Mouse (Mus musculus) midbrain, postnatal 0 days (tissue): Measurements from ENCODE around the gene Myo1b. TPM values are rescaled to one million over a fixed set of nuclear protein-coding genes. Genes with fewer than 3 reads are reported as not detected.
A peak's percentile ranks its signal among the peaks of the same experiment; 100 is the strongest.

Experiments
- ATAC-seq: fragments of 200-750 bp; cut with Nextera tagmentation; 2 replicates; pipeline ENCODE4 v1.8.0; 2017; ENCODE audit warnings: moderate number of reproducible peaks, mild to moderate bottlenecking, moderate TSS enrichment, moderate library complexity; ENCODE audit not compliant: low FRiP score
- DNase-seq: peaks from one replicate; pipeline ENCODE4 v3.0.0-alpha.2; 2015; ENCODE audit warnings: low spot score
- H3K27ac ChIP-seq: fragments of 300-500 bp; sonication (generic); 2 replicates; pipeline ENCODE4 v1.5.1; 2014; ENCODE audit warnings: low read depth, mild to moderate bottlenecking, low read length, mixed read lengths
- H3K27me3 ChIP-seq: fragments of 300-500 bp; sonication (generic); 2 replicates; pipeline ENCODE4 v1.6.1; 2014; ENCODE audit warnings: low read length, control low read depth, mixed read lengths; ENCODE audit not compliant: insufficient read depth
- H3K36me3 ChIP-seq: fragments of 300-500 bp; sonication (generic); 2 replicates; pipeline ENCODE4 v1.6.1; 2014; ENCODE audit warnings: low read length, control low read depth, mixed read lengths; ENCODE audit not compliant: insufficient read depth
- H3K4me1 ChIP-seq: fragments of 300-500 bp; sonication (generic); 2 replicates; pipeline ENCODE4 v1.6.1; 2014; ENCODE audit warnings: mild to moderate bottlenecking, control low read depth, antibody characterized with exemption, low read length, mixed read lengths; ENCODE audit not compliant: insufficient read depth
- H3K4me2 ChIP-seq: fragments of 300-500 bp; sonication (generic); 2 replicates; pipeline ENCODE4 v1.6.1; 2014; ENCODE audit warnings: low read depth, mild to moderate bottlenecking, low read length, mixed read lengths; ENCODE audit not compliant: poor library complexity, severe bottlenecking
- H3K4me3 ChIP-seq: fragments of 300-500 bp; sonication (generic); 2 replicates; pipeline ENCODE4 v1.5.1; 2014; ENCODE audit warnings: low read depth, mild to moderate bottlenecking, low read length, moderate library complexity
- H3K9ac ChIP-seq: fragments of 300-500 bp; sonication (generic); replicated peaks from 2 replicates; pipeline ENCODE4 v1.6.1; 2014; ENCODE audit warnings: mild to moderate bottlenecking, low read length, moderate library complexity, mixed read lengths; ENCODE audit not compliant: poor library complexity, severe bottlenecking
- H3K9me3 ChIP-seq: fragments of 300-500 bp; sonication (generic); 2 replicates; pipeline ENCODE4 v1.6.1; 2016; ENCODE audit warnings: low read length, control low read depth
- CTCF ChIP-seq: IDR thresholded peaks from 2 replicates; pipeline ENCODE4 v1.5.1; 2016; ENCODE audit warnings: antibody characterized with exemption, mild to moderate bottlenecking
- WGBS: fragments of 180-500 bp; shearing (Covaris S2); extraction: QIAGEN DNeasy Blood & Tissue Kit; methylation state at CpG from one replicate; pipeline ENCODE4 v1.1.7; 2014; 5-methylcytosine and 5-hydroxymethylcytosine counted together
- polyA plus RNA-seq: library from polyadenylated mRNA; unstranded; fragments of >200 nt; fragmentation: Nextera tagmentation; extraction: Ambion mirVana; gene quantifications from 2 replicates; pipeline ENCODE4 v1.2.1, GENCODE M21; 2015
- total RNA-seq: library from RNA; depleted of rRNA; stranded (reverse); fragments of >200 nt; gene quantifications from 2 replicates; pipeline ENCODE4 v1.2.3, GENCODE M21; 2014

Myo1b gene
- total and polyA plus RNA-seq, 2 experiments from 2014 or later, result 33.5 to 41.0 TPM

- no peak for ATAC-seq
- Histone ChIP-seq H3K9ac (no peak overlapping the region), H3K4me2 (no peak overlapping the region)
Measured at GRCm38 (mm10) chr1:51798011-51798471, 117.8 kb downstream of the Myo1b start.

DNA sequence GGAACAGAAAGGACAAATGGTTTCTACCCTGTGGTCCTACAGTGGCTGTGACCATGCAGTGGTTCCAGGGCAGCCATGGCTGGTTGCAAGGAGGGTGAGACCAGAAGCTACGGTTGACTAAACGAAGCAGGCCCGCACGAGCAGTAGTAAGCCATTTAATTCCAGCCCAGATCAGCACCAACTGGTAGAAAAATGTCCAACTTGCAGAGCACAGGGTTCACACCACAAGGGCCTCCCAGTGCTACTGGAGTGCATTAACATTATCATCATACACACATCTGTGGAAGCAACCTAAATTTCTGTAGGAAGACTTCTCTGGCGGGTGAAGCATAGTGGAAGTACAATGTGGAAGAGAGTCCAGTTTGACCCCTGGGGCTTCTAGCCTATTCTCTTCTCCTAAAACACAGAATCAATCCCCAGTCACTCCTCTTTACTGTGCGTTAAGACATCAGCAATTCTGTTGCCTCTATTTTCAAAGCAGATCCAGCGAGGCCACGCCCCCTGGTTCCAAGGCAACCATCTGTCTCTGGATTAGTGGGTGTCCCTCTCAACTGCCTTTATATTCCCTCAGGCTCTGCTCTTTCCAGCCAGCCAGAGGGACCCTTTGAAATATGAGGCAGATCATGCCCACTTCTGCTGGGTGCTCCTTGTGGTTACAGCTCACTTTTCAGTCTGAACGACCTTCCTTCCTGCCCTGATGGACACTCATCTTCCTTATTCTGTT lies 120.1 kb downstream of the Myo1b start:
- DNase-seq, result no peak
- 54% methylated on average over 9 of the region's 9 CpGs for WGBS
- H3K4me1 ChIP-seq, result no peaks in the 10 kb centered on the region
- no peaks in the 10 kb centered on the region for H3K27me3 ChIP-seq
- ATAC-seq, result peak; percentile 20; the same call in 1 of the 2 replicates
- no peak overlapping the region for H3K9ac ChIP-seq
- no peak overlapping the region for H3K4me2 ChIP-seq
- H3K36me3 ChIP-seq, result no peaks in the 10 kb centered on the region
- no peak for TF ChIP-seq CTCF
- H3K4me3 ChIP-seq, result no peak overlapping the region
- H3K27ac ChIP-seq, result no peak overlapping the region
- H3K9me3 ChIP-seq, result no peaks in the 10 kb centered on the region

More at GRCm38 (mm10) chr1:51798011-51798471, 117.8 kb downstream of the Myo1b start:
- 57% methylated on average over 7 of the region's 7 CpGs for WGBS
- Histone ChIP-seq H3K9me3 (no peaks in the 10 kb centered on the region), H3K36me3 (no peaks in the 10 kb centered on the region), H3K4me3 (no peak overlapping the region), H3K27ac (no peak overlapping the region), H3K4me1 (no peaks in the 10 kb centered on the region), H3K27me3 (no peaks in the 10 kb centered on the region)
- DNase-seq, result peak; percentile 6
- no peak for TF ChIP-seq CTCF

- DNase-seq (no peak), ATAC-seq (no peak)
- WGBS, result 36% methylated on average over 6 of the region's 6 CpGs
- H3K4me1 ChIP-seq, result no peaks in the 10 kb centered on the region
- no peak overlapping the region for H3K9ac ChIP-seq
- H3K9me3 ChIP-seq, result no peaks in the 10 kb centered on the region
- no peak overlapping the region for H3K27ac ChIP-seq
- no peak overlapping the region for H3K4me2 ChIP-seq
- no peaks in the 10 kb centered on the region for H3K27me3 ChIP-seq
- TF ChIP-seq CTCF, result no peak; the same call in 1 of the 2 replicates
- H3K4me3 ChIP-seq, result no peak overlapping the region
- H3K36me3 ChIP-seq, result no peaks in the 10 kb centered on the region
Measured at GRCm38 (mm10) chr1:51789269-51789668, 126.6 kb downstream of the Myo1b start.

- Histone ChIP-seq H3K4me1 (no peaks in the 10 kb centered on the region), H3K9me3 (no peaks in the 10 kb centered on the region), H3K36me3 (no peaks in the 10 kb centered on the region), H3K4me3 (no peak overlapping the region), H3K27ac (no peak overlapping the region), H3K4me2 (no peak overlapping the region), H3K9ac (no peak overlapping the region), H3K27me3 (no peaks in the 10 kb centered on the region)
- DNase-seq (no peak), ATAC-seq (no peak)
- no peak for TF ChIP-seq CTCF
- 77% methylated on average over 6 of the region's 6 CpGs for WGBS
Measured at GRCm38 (mm10) chr1:51782091-51782490, 133.8 kb downstream of the Myo1b start.

GRCm38 (mm10) chr1:51780357-51780756 lies 135.5 kb downstream of the Myo1b start:
- DNase-seq (no peak), ATAC-seq (no peak)

DNA sequence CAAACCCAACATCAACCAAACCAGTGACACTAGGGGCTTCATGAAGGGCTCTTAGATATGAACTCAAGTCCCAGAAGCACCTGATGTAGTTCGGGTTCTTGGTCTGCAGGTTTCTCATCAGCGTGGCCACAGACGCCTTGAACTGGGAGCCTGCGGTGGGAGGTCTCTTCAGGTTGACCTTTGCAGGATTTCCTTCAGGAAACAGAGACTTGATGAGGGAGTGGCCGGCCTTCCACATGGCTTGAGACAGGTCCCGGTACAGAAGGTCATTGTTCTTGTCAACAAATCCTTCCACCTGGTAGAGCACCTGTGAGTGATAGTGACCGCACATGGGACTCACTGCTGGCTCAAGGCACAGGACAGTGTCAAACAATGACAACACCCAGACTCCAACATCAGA lies 137.6 kb downstream of the Myo1b start:
- no peak for DNase-seq
- Histone ChIP-seq H3K9me3 (no peaks in the 10 kb centered on the region), H3K4me3 (no peak overlapping the region), H3K27me3 (no peaks in the 10 kb centered on the region), H3K4me2 (no peak overlapping the region), H3K27ac (no peak overlapping the region), H3K9ac (no peak overlapping the region), H3K36me3 (peaks cover 5% of the 10 kb centered on the region; the same call in 1 of the 2 replicates), H3K4me1 (no peaks in the 10 kb centered on the region)
- ATAC-seq, result no peak
- WGBS, result 94% methylated on average over 7 of the region's 7 CpGs
- no peak for TF ChIP-seq CTCF

More at GRCm38 (mm10) chr1:51780357-51780756, 135.5 kb downstream of the Myo1b start:
- H3K4me3 ChIP-seq, result no peak overlapping the region
- no peaks in the 10 kb centered on the region for H3K36me3 ChIP-seq
- TF ChIP-seq CTCF, result no peak
- no peaks in the 10 kb centered on the region for H3K9me3 ChIP-seq
- no peak overlapping the region for H3K9ac ChIP-seq
- H3K27ac ChIP-seq, result no peak overlapping the region
- no peaks in the 10 kb centered on the region for H3K4me1 ChIP-seq
- no peak overlapping the region for H3K4me2 ChIP-seq
- no peaks in the 10 kb centered on the region for H3K27me3 ChIP-seq
